Mouse (Mus musculus) liver, embryonic 14.5 days (tissue): ENCODE results near the gene Pam.

ENCODE experiments used
- CTCF ChIP-seq: IDR thresholded peaks from 2 replicates; pipeline ENCODE4 v1.5.1; 2016; ENCODE audit warnings: antibody characterized with exemption, low read depth, control low read depth
- EP300 ChIP-seq: IDR thresholded peaks from 2 replicates; pipeline ENCODE4 v1.6.1; 2016; ENCODE audit warnings: antibody characterized with exemption, low read depth

DNA sequence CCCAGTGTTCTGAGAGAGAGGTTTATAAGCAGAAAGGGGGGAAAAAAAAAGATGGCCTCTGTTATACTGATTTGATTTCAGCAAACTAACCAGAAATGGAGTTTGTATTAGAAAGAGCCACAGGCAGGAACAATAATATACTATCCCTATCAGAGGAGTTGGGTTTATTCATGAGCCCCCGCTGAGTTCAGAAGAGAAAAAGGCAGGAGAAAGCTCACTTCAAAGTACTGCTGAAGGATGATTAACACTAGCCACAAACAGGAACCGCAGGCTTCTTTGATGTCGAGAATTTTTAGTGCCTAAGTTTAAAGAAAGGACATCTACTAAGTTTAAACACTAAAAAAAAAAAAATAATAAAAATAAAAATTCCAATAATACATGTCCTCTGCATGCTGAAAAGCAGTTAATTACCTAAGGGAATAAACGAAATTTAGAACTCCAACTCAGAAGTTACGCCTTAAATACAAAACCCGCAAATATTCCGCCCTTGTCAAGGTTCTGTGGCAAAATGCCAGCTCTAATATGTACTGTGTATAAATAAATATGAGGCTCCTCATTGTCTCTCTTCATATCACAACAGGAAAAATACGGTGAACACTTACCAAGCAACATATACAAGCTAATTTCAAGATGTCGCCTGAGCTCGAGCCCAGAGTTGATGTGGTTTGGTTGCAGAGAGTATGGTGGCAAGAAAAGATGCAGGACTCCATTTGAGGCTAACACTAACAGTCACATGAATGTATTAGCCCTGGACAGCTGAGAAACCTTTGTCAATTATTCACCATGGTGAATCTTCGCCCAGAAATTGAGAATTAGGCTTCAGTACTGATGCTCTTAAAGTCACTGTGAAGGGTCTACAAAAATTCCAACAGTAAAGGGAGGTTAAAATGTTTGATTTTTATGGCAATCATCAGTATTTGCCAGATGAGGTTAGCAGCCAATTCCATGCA lies 38.2 kb downstream of the Pam start:
- TF ChIP-seq CTCF: no peak
- TF ChIP-seq EP300: no peak
